Mouse (Mus musculus): ENCODE data around the gene Cdca7. TPM values are rescaled to one million over a fixed set of nuclear protein-coding genes. Genes with fewer than 3 reads are reported as not detected.

Cdca7 gene
- total RNA-seq, 2 experiments from 2014 or later = 0.36 to 0.99 TPM

DNA sequence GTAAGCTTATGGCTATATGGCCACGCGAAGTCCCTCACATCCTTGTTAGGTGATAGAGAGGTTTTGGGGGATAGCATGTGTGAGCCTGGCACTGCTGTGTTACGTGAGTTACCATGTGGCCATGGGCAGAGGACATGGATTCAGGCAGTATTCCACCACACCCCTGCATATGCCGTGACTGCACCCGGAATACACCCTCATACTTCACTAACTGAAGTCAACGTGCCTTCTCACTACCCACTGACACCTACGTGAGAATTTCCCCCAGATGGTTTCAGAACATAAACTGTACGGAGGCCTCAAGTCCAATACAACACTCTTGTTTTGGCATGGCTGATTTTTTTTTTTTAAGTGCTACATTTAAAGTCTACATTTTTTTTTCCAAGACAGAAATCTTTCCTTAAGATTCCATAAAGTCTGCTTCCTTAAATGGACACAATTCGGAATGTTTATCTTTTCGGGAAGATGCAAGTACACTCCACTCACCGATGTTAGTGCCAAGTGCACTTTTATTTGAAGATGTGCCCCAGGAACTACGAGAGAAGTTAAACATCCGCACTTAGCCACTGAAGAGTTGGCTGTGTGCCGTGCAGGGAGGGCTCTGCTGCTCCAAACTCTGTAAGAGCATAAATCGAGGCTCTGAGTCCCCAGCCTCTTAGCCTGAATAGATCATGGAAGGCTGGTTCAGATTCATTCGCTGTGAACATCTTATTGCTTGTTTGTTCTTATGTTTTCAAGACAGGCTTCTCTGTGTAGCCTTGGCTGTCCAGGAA is 26.3 kb downstream of the Cdca7 start:
- no peak for DNase-seq
- TF ChIP-seq CTCF (IDR thresholded peaks at IDR 0.05) = no peak
- intact Hi-C loops (cut with DNase I) = no loop called here
- Histone ChIP-seq H3K27ac (no peak overlapping the region), H3K4me3 (no peak overlapping the region)

DNA sequence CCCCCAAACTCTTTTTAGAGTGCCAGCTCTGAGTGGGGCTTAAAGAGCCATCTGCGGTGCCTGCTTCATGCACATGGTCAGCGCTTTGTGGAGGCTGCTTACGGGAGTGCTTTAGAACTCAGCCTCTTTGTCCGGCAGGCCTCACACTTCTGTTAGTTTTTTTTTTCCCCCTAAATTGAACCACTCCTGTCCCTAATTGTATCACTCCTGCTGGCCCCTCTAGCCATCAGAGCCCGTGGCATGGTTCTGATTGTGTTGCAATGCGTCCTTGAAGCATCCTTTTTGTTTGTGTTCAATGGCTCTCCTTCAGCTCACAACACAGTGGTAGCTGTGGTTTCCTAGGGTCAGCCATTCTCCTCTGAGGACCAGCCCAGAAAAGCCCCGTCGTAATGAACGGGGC is 27.7 kb downstream of the Cdca7 start:
- Histone ChIP-seq H3K4me3 (no peak overlapping the region), H3K27ac (no peak overlapping the region)
- intact Hi-C loops (cut with DNase I) = no loop called here
- TF ChIP-seq CTCF (IDR thresholded peaks at IDR 0.05) = no peak
- DNase-seq = no peak

DNA sequence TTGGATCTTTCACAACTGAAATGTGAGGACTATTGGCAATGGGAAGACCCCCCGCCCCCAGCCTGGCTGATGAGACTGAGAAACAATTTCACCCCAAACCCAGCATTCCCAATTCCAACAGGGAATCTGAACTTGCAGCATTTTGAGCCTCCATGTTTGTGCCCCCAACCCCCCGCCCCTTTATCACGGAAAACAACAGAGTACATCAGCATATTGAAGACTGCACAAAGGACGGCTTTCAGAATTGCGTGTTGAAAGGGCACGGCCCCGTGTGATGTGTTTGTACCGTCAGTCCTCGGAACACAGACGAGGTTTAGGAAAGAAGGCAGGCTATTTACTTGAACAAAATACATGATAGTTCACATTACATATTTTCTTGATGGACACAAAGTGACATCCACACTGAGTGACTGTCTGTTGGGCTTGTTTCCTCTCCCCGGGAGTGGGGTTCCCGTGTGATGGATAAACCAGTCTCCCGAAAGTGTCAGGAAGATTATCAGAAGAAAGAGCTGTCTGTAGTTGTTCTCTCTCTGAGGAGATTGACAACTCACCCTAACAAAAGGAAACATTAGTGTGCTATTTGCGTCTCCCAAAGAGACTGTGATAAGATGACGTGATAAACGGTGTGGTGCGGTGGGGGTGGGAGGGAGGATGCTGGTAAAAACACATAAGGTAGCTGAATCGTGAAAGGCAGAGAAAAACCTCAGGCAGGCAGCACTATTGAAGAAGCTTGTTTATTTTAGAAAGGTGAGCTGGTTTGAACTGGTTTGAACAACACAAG is 32.1 kb downstream of the Cdca7 start:
- DNase-seq = no peak
- Histone ChIP-seq H3K4me3 (no peak overlapping the region), H3K27ac (no peak overlapping the region)
- intact Hi-C loops (cut with DNase I) = no loop called here
- TF ChIP-seq CTCF (IDR thresholded peaks at IDR 0.05) = no peak

DNA sequence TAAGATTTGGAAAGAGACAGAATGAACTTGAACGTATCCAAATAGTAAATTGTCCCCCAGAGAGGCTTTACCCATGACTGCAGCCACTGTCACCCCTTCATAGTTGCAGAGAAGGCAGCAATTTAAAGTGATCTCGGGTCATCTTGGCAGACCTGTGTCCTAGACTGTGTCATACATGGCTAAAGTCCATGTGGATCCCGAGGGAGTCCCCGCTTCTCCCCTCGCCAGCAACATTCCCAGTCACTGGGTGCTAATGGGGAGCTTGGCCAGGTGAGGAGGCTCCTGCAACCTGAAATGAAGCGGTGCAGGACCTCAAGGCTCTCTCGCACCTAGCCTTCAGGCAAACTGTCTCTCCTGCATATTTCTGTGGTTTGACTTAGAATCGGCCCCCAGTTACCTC is 32.9 kb downstream of the Cdca7 start:
- Histone ChIP-seq H3K4me3 (no peak overlapping the region), H3K27ac (no peak overlapping the region)
- intact Hi-C loops (cut with DNase I) = no loop called here
- TF ChIP-seq CTCF (IDR thresholded peaks at IDR 0.05) = no peak
- DNase-seq = peak; percentile 42

DNA sequence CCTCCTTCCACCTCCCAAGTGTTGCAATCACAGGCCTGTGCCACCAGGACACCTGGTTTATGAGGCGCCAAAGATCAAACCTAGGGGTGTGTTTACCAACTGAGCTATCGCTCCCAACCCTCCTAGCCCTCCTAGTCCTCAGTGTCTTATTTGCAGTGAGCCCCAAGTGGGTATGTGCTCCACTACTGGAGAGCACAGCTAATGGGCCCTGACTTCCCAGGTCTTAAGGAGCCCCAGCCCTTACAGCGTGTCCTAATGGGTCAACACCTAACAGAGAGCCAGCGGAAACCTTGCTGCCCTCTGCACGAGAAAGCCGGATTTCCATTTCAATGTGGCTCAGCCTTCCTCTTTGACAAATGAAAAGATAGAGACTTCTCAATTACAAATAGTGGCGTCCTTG is 39.6 kb downstream of the Cdca7 start:
- H3K27ac ChIP-seq = no peak overlapping the region
- intact Hi-C loops (cut with DNase I) = loop anchor here (10.0 kb wide), 2 partner anchors 209 to 311 kb away; no protein-coding TSS in a partner anchor
- DNase-seq = no peak
- H3K4me3 ChIP-seq = no peak overlapping the region
- TF ChIP-seq CTCF (IDR thresholded peaks at IDR 0.05) = no peak

DNA sequence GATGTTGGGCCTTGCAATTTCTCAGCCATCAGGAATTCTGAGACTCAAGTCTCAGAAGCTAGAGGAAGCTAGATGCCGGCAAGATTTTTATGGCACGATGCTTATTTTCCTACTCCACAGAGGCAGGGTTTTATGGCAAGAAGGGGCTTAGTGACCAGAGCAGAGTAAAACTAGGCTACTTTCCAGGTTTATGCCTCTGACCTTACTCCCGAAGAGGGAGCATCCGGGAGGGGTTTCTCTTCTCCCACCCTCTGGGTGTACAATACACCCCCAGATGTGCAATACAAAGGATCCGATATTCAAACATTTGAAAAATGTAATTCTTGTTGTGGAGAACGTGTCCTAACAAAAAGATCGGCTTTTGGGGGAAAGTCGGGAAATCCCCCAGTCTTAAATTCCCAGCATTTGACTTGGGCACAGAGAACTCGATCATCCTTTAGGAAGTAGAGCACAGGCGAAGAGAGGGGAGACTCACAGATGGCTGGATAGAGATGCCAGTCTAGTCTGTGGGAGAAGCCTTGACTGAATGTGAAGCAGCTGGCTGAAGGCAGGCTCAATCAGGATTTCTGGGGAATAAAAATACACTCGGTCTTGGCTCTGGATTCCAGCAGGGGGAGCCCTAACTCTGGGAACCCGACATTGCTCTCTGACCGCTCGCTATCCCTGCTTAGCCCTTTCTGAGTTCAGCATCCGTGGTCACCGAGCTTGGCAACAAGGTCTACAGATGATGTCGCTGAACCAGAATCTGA is 40.2 kb downstream of the Cdca7 start:
- peak; percentile 83 for DNase-seq
- TF ChIP-seq CTCF (IDR thresholded peaks at IDR 0.05) = peak; percentile 91
- intact Hi-C loops (cut with DNase I) = loop anchor here (2.0 to 10.0 kb wide), 3 partner anchors 209 to 763 kb away; no protein-coding TSS in a partner anchor
- H3K4me3 ChIP-seq = no peak overlapping the region
- H3K27ac ChIP-seq = no peak overlapping the region

DNA sequence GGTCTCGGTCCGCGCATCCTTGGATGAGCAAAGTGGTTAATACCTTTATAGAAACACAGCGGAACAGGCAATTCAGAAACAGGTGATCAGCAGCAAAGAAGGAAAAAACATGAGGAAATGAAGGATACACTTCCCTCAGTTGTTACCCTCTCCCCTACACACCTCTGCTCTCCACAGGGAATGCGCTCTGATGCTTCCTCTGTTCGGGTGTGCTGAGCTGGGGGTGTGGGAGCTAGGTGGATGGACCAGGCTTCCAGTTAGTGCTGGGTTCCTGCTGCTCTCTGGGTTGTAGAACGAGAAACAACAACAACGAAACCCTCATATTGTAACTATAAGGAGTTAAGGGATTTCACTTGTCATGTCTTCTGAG is 40.7 kb downstream of the Cdca7 start:
- no peak for TF ChIP-seq CTCF (IDR thresholded peaks at IDR 0.05)
- no peak for DNase-seq
- intact Hi-C loops (cut with DNase I) = loop anchor here (2.0 to 10.0 kb wide), 3 partner anchors 208 to 762 kb away; no protein-coding TSS in a partner anchor
- H3K27ac ChIP-seq = no peak overlapping the region
- no peak overlapping the region for H3K4me3 ChIP-seq

DNA sequence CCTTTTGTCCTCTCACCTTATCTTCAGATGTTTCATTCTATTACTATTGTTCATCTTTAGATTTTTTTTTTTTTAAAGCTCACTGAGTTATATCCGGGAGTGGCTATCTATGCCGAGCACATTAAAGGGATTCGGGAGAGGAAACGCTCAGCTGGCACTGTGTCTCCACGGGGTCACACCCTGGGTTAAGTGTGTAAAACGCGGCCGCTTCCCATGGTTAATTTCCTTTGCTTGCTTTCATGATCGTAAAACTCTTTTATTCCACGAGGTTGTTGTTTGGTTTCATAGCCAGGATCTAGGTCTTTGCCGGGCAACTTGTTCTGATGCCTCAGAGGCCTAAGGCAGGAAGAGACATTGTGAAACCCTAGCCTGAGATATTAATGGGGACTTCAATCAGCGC is 48.1 kb downstream of the Cdca7 start:
- Histone ChIP-seq H3K4me3 (no peak overlapping the region), H3K27ac (no peak overlapping the region)
- DNase-seq = no peak
- TF ChIP-seq CTCF (IDR thresholded peaks at IDR 0.05) = no peak
- intact Hi-C loops (cut with DNase I) = no loop called here

DNA sequence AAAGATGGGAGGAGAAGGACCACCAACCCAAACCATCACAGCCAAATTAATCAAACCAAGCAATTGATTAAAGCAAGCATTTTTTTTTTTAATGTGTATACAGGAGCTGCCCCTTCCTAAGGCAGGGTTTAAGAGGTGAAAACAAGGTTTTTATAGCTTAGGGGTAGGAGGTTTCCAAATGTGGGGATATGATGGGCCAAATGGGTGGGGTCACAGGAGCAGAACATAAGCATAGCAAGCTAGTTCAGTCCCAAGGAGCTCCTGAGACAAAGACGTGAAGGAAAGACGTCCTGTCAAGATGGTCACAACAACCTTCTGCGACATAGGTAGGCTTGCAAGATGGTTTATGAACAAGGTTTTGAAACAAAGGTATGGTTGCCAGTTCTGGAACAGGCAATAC is 49.6 kb downstream of the Cdca7 start:
- intact Hi-C loops (cut with DNase I) = no loop called here
- DNase-seq = no peak
- Histone ChIP-seq H3K4me3 (no peak overlapping the region), H3K27ac (no peak overlapping the region)
- TF ChIP-seq CTCF (IDR thresholded peaks at IDR 0.05) = no peak

DNA sequence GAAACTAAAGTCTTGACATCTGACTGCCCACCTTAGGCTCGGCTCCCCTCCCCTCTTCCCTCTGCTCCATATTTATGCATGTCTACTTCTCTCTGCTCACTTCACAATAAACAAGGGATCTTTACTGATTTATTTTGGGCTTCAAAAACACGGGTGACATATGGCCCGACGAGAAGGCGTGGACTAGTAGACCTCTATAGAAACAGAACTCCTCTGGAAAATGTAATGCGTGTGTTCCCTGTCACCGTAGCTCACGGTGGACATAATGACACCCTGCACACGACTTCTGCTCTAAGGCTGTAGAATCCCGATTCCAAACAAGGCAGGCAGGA is 53.0 kb downstream of the Cdca7 start:
- no peak for DNase-seq
- Histone ChIP-seq H3K27ac (no peak overlapping the region), H3K4me3 (no peak overlapping the region)
- intact Hi-C loops (cut with DNase I) = no loop called here
- no peak for TF ChIP-seq CTCF (IDR thresholded peaks at IDR 0.05)

DNA sequence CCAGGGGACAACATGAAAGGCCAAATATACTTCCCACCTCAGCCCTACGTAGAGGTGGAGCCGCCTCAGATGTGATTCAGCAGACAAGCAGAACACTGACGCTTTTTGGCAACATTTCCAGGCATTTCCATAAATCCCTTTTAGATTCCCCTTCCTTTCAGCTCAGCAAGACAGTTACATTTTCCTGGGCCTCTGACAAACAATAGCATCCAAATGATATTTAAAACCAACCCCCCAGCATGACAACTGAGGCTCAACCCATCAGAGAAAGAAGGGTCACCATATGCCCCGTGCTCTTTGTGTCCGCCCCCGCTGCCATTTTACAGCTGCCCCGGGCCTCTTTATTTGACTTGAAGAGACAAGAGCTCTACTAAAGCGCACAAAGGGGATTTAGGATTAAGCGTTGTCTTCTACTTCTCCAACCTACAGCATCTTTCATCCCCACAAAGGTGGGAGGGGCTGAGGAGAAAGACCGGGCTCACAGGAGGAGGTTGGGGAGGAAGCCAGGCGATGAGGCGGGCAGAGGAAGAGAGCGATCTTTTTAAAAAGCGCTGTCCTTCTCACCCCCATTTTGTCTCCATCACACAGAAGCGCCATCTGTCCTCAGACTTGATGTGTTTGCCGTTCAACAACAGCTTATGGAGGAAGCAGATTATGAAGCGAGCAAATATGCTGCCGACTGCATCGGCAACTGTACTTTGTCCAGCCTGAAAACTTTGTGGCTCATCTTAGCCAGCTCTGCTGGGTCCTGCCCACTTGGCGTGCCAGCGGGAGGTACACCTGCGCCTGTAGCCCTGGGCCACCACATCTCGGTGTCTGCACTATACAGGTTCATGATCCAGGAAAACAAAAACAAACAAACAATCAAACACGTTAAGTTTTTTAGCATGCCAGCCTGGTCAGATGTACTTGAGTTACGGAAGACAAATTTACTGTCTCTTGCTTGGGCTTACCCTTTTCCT is 53.7 kb downstream of the Cdca7 start:
- intact Hi-C loops (cut with DNase I) = no loop called here
- DNase-seq = no peak
- no peak overlapping the region for H3K4me3 ChIP-seq
- no peak for TF ChIP-seq CTCF (IDR thresholded peaks at IDR 0.05)
- no peak overlapping the region for H3K27ac ChIP-seq

DNA sequence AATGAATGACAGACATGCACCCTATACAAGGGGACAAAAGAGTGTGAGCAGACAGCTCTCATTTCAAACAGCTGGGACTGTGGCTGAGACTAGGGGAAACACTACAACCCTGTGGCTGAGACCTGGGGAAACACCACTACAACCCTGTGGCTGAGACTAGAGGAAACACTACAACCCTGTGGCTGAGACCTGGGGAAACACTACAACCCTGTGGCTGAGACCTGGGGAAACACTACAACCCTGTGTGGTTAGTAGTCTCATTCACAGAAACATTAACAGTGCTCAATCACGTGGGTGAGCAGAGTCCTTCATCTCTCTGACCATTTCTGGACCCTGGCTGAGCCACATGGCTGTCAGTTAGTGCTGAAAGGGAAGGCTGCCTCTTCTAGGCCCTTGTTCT is 59.9 kb downstream of the Cdca7 start:
- Histone ChIP-seq H3K27ac (no peak overlapping the region), H3K4me3 (no peak overlapping the region)
- TF ChIP-seq CTCF (IDR thresholded peaks at IDR 0.05) = no peak
- intact Hi-C loops (cut with DNase I) = no loop called here
- no peak for DNase-seq

Other genes with a start within 250 kb of the Cdca7 start
- 100 to 1,000 TPM; 338 to 407 TPM for gene Map3k20, start 190.5 kb upstream of the Cdca7 start, total RNA-seq (2021)